Mouse (Mus musculus) granulocyte monocyte progenitor cell, adult 5-6 weeks (primary cell): ENCODE data around the gene A030003K21Rik. TPM values are rescaled to one million over a fixed set of nuclear protein-coding genes. Genes with fewer than 3 reads are reported as not detected.
"Not testable (repeated sequence)": the region's sequence is repeated elsewhere in the genome, so short reads cannot be mapped to it uniquely, and the experiment has no call there.

Source experiments
- ATAC-seq: replicated peaks from 2 replicates; pipeline ENCODE4 v1.8.0; 2016; ENCODE audit warnings: mild to moderate bottlenecking, moderate TSS enrichment, inconsistent platforms; ENCODE audit not compliant: poor library complexity, severe bottlenecking
- total RNA-seq, 2 experiments: library from RNA; stranded (forward) in 1 of 2; stranded (reverse) in 1 of 2; fragments of 200-712, 200-1000 nt in 1 of 2; fragments of >200 nt in 1 of 2; fragmentation: Nextera tagmentation in 1 of 2; gene quantifications; 2 replicates each; pipeline ENCODE4 v1.2.3; 2014 to 2017

The A030003K21Rik gene
- total RNA-seq (2014; fragmentation: Nextera tagmentation) = not detected in 2 replicates
- not detected in 2 replicates for total RNA-seq (2017)

- ATAC-seq = not testable (repeated sequence)
Observed at GRCm38 (mm10) chr1:82943295-82943694, at the start of gene A030003K21Rik. A030003K21Rik (minus strand) TSS chr1:82943388.

- no peak for ATAC-seq
Observed at GRCm38 (mm10) chr1:82992093-82992492, 48.9 kb upstream of the A030003K21Rik start.

- ATAC-seq = no peak
Observed at GRCm38 (mm10) chr1:82991596-82991995, 48.4 kb upstream of the A030003K21Rik start.

- ATAC-seq = no peak
Observed at GRCm38 (mm10) chr1:82991062-82991461, 47.9 kb upstream of the A030003K21Rik start.

GRCm38 (mm10) chr1:82987530-82988198, 44.5 kb upstream of the A030003K21Rik start:
- peak; percentile 50 for ATAC-seq

GRCm38 (mm10) chr1:82986738-82987137, 43.5 kb upstream of the A030003K21Rik start:
- ATAC-seq = no peak

- ATAC-seq = no peak
Observed at GRCm38 (mm10) chr1:82977840-82978239, 34.7 kb upstream of the A030003K21Rik start.

GRCm38 (mm10) chr1:82975750-82976149, 32.6 kb upstream of the A030003K21Rik start:
- ATAC-seq = no peak

- no peak for ATAC-seq
Observed at GRCm38 (mm10) chr1:82974342-82974741, 31.2 kb upstream of the A030003K21Rik start.

GRCm38 (mm10) chr1:82973901-82974300, 30.7 kb upstream of the A030003K21Rik start:
- no peak for ATAC-seq

GRCm38 (mm10) chr1:82973244-82973643, 30.1 kb upstream of the A030003K21Rik start:
- ATAC-seq = no peak

GRCm38 (mm10) chr1:82972046-82972445, 28.9 kb upstream of the A030003K21Rik start:
- no peak for ATAC-seq

- ATAC-seq = no peak
Observed at GRCm38 (mm10) chr1:82966413-82966812, 23.2 kb upstream of the A030003K21Rik start.

GRCm38 (mm10) chr1:82959870-82960385, 16.7 kb upstream of the A030003K21Rik start, which contains the start of gene Gm47955:
Gm47955 (plus strand) TSS chr1:82960286.
- no peak for ATAC-seq

GRCm38 (mm10) chr1:82955913-82956312, 12.7 kb upstream of the A030003K21Rik start, which contains the start of gene Gm7544:
Gm7544 (minus strand) TSS chr1:82956013.
- ATAC-seq = not testable (repeated sequence)

- no peak for ATAC-seq
Observed at GRCm38 (mm10) chr1:82948601-82949000, 5.4 kb upstream of the A030003K21Rik start.

GRCm38 (mm10) chr1:82946029-82946428, 2.8 kb upstream of the A030003K21Rik start:
- ATAC-seq = not testable (repeated sequence)

GRCm38 (mm10) chr1:82942505-82942904, 683 bp downstream of the A030003K21Rik start:
- not testable (repeated sequence) for ATAC-seq

GRCm38 (mm10) chr1:82938666-82939065, 4.5 kb downstream of the A030003K21Rik start:
- no peak for ATAC-seq

- not testable (repeated sequence) for ATAC-seq
Observed at GRCm38 (mm10) chr1:82931326-82931725, 11.9 kb downstream of the A030003K21Rik start, which contains the start of gene Gm6217. Gm6217 (minus strand) TSS chr1:82931399.

- not testable (repeated sequence) for ATAC-seq
Observed at GRCm38 (mm10) chr1:82930558-82930957, 12.6 kb downstream of the A030003K21Rik start.

- 0 out of 2 replicates have a peak, but pooled peaks have one; percentile 27 for ATAC-seq
Observed at GRCm38 (mm10) chr1:82924650-82925049, 18.5 kb downstream of the A030003K21Rik start, which contains the start of gene A030014E15Rik. A030014E15Rik (plus strand) TSS chr1:82924917.
